Mouse (Mus musculus) thymus, postnatal 4 days (tissue): ENCODE measurements around the gene Trappc1.

Experiments
- DNase-seq: peaks from one replicate; pipeline ENCODE4 v3.0.0; 2021

The Trappc1 gene

GRCm38 (mm10) chr11:69331929-69332405 is 8.2 kb downstream of the Trappc1 start:
- peak; percentile 84 for DNase-seq

GRCm38 (mm10) chr11:69332713-69333253 is 9.0 kb downstream of the Trappc1 start:
- DNase-seq: peak; percentile 31

- DNase-seq: no peak
Observed at GRCm38 (mm10) chr11:69333922-69334321, 10.1 kb downstream of the Trappc1 start.

GRCm38 (mm10) chr11:69334796-69335195 is 11.0 kb downstream of the Trappc1 start:
- DNase-seq: no peak

- DNase-seq: peak; percentile 83
Observed at GRCm38 (mm10) chr11:69340161-69341131, 16.7 kb downstream of the Trappc1 start, which contains the start of gene Rnf227. Rnf227 (plus strand) TSS chr11:69340461.

GRCm38 (mm10) chr11:69346441-69346840 is 22.7 kb downstream of the Trappc1 start:
- no peak for DNase-seq

GRCm38 (mm10) chr11:69356544-69356943 is 32.8 kb downstream of the Trappc1 start:
- no peak for DNase-seq

- DNase-seq: no peak
Observed at GRCm38 (mm10) chr11:69357690-69358089, 33.9 kb downstream of the Trappc1 start.

- peak; percentile 28 for DNase-seq
Observed at GRCm38 (mm10) chr11:69362021-69362420, 38.2 kb downstream of the Trappc1 start.

GRCm38 (mm10) chr11:69362479-69362878 is 38.7 kb downstream of the Trappc1 start:
- DNase-seq: no peak

GRCm38 (mm10) chr11:69364376-69364775 is 40.6 kb downstream of the Trappc1 start:
- DNase-seq: no peak

- peak; percentile 33 for DNase-seq
Observed at GRCm38 (mm10) chr11:69364910-69365309, 41.1 kb downstream of the Trappc1 start.

GRCm38 (mm10) chr11:69365722-69366121 is 41.9 kb downstream of the Trappc1 start:
- no peak for DNase-seq

- DNase-seq: peak; percentile 84
Observed at GRCm38 (mm10) chr11:69366157-69366854, 42.5 kb downstream of the Trappc1 start.

GRCm38 (mm10) chr11:69366855-69367615 is 43.3 kb downstream of the Trappc1 start:
- DNase-seq: peak; percentile 42

GRCm38 (mm10) chr11:69367616-69368355 is 44.0 kb downstream of the Trappc1 start:
- no peak for DNase-seq

- DNase-seq: peak; percentile 67
Observed at GRCm38 (mm10) chr11:69368356-69369214, 44.8 kb downstream of the Trappc1 start.

- DNase-seq: peak; percentile 44
Observed at GRCm38 (mm10) chr11:69369215-69369989, 45.6 kb downstream of the Trappc1 start, which contains the start of gene Chd3. Chd3 (minus strand) TSS chr11:69369406.

- no peak for DNase-seq
Observed at GRCm38 (mm10) chr11:69369990-69370816, 46.4 kb downstream of the Trappc1 start.
